Mouse (Mus musculus): ENCODE data around the gene Flot2. TPM values are rescaled to one million over a fixed set of nuclear protein-coding genes. Genes with fewer than 3 reads are reported as not detected.
"Not testable (repeated sequence)": the region's sequence is repeated elsewhere in the genome, so short reads cannot be mapped to it uniquely, and the experiment has no call there.

Flot2 gene
- total and polyA plus RNA-seq, 2 experiments, result 23.0 to 66.5 TPM

DNA sequence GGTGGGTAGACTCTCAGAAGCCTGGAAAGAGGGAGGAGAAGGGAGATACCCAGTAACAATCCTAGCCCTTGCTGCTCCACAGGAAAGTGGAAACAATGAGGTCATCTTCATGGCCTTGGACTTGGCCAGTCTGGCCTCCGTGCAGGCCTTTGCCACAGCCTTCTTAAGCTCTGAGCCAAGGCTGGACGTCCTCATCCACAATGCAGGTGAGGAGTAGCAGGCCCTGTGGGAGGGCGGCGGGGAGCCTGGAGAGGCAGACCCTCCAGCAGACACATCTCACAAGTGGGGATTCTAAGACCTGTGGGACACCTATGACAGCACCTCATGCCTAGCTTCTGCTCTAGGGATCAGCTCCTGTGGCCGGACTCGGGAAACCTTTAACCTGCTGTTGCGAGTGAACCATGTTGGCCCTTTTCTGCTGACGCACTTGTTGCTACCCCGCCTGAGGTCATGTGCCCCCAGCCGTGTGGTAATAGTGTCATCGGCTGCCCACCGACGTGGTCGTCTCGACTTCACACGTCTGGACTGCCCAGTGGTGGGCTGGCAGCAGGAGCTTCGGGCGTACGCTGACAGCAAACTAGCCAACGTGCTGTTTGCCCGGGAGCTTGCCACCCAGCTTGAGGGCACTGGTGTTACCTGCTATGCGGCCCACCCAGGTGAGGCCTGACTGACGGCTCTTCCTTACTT lies 3.7 kb upstream of the Flot2 start:
- TF ChIP-seq POLR2A (IDR thresholded peaks at IDR 0.05; ENCODE audit: extremely low read depth, insufficient read depth, low read length), result no peak
- no peak for TF ChIP-seq CTCF (IDR thresholded peaks at IDR 0.05; ENCODE audit: low read depth, low read length)
- no peaks in the 10 kb centered on the region for H3K27me3 ChIP-seq (ENCODE audit: control insufficient read depth, insufficient read depth, low read length)
- no peak overlapping the region for H3K9ac ChIP-seq (ENCODE audit: low read depth, low read length)
- no peak overlapping the region for H3K4me3 ChIP-seq (ENCODE audit: insufficient read depth, low read depth, low read length)
- no peak overlapping the region for H3K27ac ChIP-seq (replicated peaks; ENCODE audit: insufficient read depth, low read depth, low read length)
- H3K36me3 ChIP-seq (ENCODE audit: control insufficient read depth, insufficient read depth, low read length), result peaks cover 1% of the 10 kb centered on the region; the same call in 1 of the 2 replicates
- WGBS, result 92% methylated on average over 23 of the region's 23 CpGs
- peaks cover 16% of the 10 kb centered on the region for H3K4me1 ChIP-seq (ENCODE audit: control insufficient read depth, insufficient read depth, low read length)
- H3K79me2 ChIP-seq (ENCODE audit: control insufficient read depth, insufficient read depth, low read length), result peaks cover 2% of the 10 kb centered on the region; the same call in 1 of the 2 replicates
- no peak for DNase-seq (ENCODE audit: extremely low read depth, low read depth, low spot score)

- no peak for TF ChIP-seq CTCF (IDR thresholded peaks at IDR 0.05; ENCODE audit: low read depth, low read length)
- no peak for TF ChIP-seq POLR2A (IDR thresholded peaks at IDR 0.05; ENCODE audit: extremely low read depth, insufficient read depth, low read length)
- H3K36me3 ChIP-seq (ENCODE audit: control insufficient read depth, insufficient read depth, low read length), result no peaks in the 10 kb centered on the region
- H3K27me3 ChIP-seq (ENCODE audit: control insufficient read depth, insufficient read depth, low read length), result no peaks in the 10 kb centered on the region
- no peak for DNase-seq (ENCODE audit: extremely low read depth, low read depth, low spot score)
- H3K27ac ChIP-seq (replicated peaks; ENCODE audit: insufficient read depth, low read depth, low read length), result no peak overlapping the region
- peaks cover 2% of the 10 kb centered on the region; the same call in 1 of the 2 replicates for H3K79me2 ChIP-seq (ENCODE audit: control insufficient read depth, insufficient read depth, low read length)
- H3K4me1 ChIP-seq (ENCODE audit: control insufficient read depth, insufficient read depth, low read length), result peaks cover 10% of the 10 kb centered on the region
- WGBS, result 86% methylated on average over 10 of the region's 10 CpGs
- no peak overlapping the region for H3K9ac ChIP-seq (ENCODE audit: low read depth, low read length)
- no peak overlapping the region for H3K4me3 ChIP-seq (ENCODE audit: insufficient read depth, low read depth, low read length)
Measured at GRCm38 (mm10) chr11:78036791-78037190, 940 bp upstream of the Flot2 start.

- H3K9ac ChIP-seq (ENCODE audit: low read depth, low read length), result no peak overlapping the region
- DNase-seq (ENCODE audit: extremely low read depth, low read depth, low spot score), result no peak
- WGBS, result 77% methylated on average over 2 of the region's 2 CpGs
Measured at GRCm38 (mm10) chr11:78040878-78041277, 3.1 kb downstream of the Flot2 start.

DNA sequence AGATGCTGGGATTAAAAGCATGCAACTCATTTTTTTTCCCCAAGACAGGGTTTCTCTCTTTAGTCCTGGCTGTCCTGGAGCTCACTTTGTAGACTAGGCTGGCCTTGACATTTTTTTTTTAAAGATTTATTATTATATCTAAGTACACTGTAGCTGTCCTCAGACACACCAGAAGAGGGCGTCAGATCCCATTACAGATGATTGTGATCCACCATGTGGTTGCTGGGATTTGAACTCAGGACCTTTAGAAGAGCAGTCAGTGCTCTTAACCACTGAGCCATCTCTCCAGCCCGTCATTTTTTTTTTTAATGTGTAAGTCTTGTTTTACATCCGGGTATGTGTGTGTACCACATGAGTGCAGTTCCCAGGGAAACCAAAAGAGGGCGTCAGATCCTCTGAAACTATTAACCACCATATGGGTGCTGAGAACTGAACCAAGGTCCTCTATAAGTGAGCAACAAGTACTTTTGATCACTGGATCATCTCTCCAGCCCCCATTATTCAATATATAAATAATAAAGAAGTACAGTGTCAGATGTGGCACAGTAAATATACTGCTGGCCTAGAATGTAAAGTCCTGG lies 4.6 kb downstream of the Flot2 start:
- not testable (repeated sequence) for H3K9ac ChIP-seq (ENCODE audit: low read depth, low read length); H3K4me3 ChIP-seq (ENCODE audit: insufficient read depth, low read depth, low read length); H3K27ac ChIP-seq (replicated peaks; ENCODE audit: insufficient read depth, low read depth, low read length); H3K36me3 ChIP-seq (ENCODE audit: control insufficient read depth, insufficient read depth, low read length); H3K27me3 ChIP-seq (ENCODE audit: control insufficient read depth, insufficient read depth, low read length); H3K79me2 ChIP-seq (ENCODE audit: control insufficient read depth, insufficient read depth, low read length); DNase-seq (ENCODE audit: extremely low read depth, low read depth, low spot score)
- WGBS, result 95% methylated on average over 4 of the region's 4 CpGs
- H3K4me1 ChIP-seq (ENCODE audit: control insufficient read depth, insufficient read depth, low read length), result peaks cover 11% of the 10 kb centered on the region

More at GRCm38 (mm10) chr11:78040878-78041277, 3.1 kb downstream of the Flot2 start:
- no peaks in the 10 kb centered on the region for H3K27me3 ChIP-seq (ENCODE audit: control insufficient read depth, insufficient read depth, low read length)
- H3K27ac ChIP-seq (replicated peaks; ENCODE audit: insufficient read depth, low read depth, low read length), result no peak overlapping the region
- no peak overlapping the region for H3K4me3 ChIP-seq (ENCODE audit: insufficient read depth, low read depth, low read length)
- H3K36me3 ChIP-seq (ENCODE audit: control insufficient read depth, insufficient read depth, low read length), result no peaks in the 10 kb centered on the region
- H3K4me1 ChIP-seq (ENCODE audit: control insufficient read depth, insufficient read depth, low read length), result peaks cover 11% of the 10 kb centered on the region
- peaks cover 2% of the 10 kb centered on the region; the same call in 1 of the 2 replicates for H3K79me2 ChIP-seq (ENCODE audit: control insufficient read depth, insufficient read depth, low read length)
- no peak for TF ChIP-seq CTCF (IDR thresholded peaks at IDR 0.05; ENCODE audit: low read depth, low read length)
- TF ChIP-seq POLR2A (IDR thresholded peaks at IDR 0.05; ENCODE audit: extremely low read depth, insufficient read depth, low read length), result no peak

- no peak overlapping the region for H3K4me3 ChIP-seq (ENCODE audit: insufficient read depth, low read depth, low read length)
- H3K79me2 ChIP-seq (ENCODE audit: control insufficient read depth, insufficient read depth, low read length), result no peaks in the 10 kb centered on the region; the same call in 1 of the 2 replicates
- peaks cover 6% of the 10 kb centered on the region; the same call in 1 of the 2 replicates for H3K4me1 ChIP-seq (ENCODE audit: control insufficient read depth, insufficient read depth, low read length)
- peak; percentile 96 for DNase-seq (ENCODE audit: extremely low read depth, low read depth, low spot score)
- peak overlapping the region; percentile 41 for H3K27ac ChIP-seq (replicated peaks; ENCODE audit: insufficient read depth, low read depth, low read length)
- no peaks in the 10 kb centered on the region for H3K27me3 ChIP-seq (ENCODE audit: control insufficient read depth, insufficient read depth, low read length)
- no peak overlapping the region for H3K9ac ChIP-seq (ENCODE audit: low read depth, low read length)
- 5% methylated on average over 5 of the region's 5 CpGs for WGBS
- no peaks in the 10 kb centered on the region for H3K36me3 ChIP-seq (ENCODE audit: control insufficient read depth, insufficient read depth, low read length)
- no peak for TF ChIP-seq POLR2A (IDR thresholded peaks at IDR 0.05; ENCODE audit: extremely low read depth, insufficient read depth, low read length)
- no peak for TF ChIP-seq CTCF (IDR thresholded peaks at IDR 0.05; ENCODE audit: low read depth, low read length)
Measured at GRCm38 (mm10) chr11:78044758-78045251, 7.1 kb downstream of the Flot2 start.

DNA sequence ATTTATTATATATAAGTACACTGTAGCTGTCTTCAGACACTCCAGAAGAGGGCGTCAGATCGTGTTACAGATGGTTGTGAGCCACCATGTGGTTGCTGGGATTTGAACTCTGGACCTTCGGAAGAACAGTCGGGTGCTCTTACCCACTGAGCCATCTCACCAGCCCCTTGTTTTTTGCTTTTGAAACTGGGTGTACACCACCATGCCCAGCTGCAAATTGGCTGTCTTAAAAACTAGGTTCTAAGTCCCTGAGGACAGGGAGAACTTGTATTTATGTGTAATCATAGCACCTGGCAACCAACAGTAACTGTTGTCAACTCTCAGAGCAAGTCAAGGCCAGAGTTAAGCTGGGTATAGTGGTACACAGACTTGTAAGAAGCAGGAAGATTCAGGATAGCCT lies 10.9 kb downstream of the Flot2 start:
- H3K4me1 ChIP-seq (ENCODE audit: control insufficient read depth, insufficient read depth, low read length); DNase-seq (ENCODE audit: extremely low read depth, low read depth, low spot score): not testable (repeated sequence)
- 91% methylated on average over 4 of the region's 4 CpGs for WGBS

More for the DNA sequence above, 10.9 kb downstream of the Flot2 start:
- H3K27me3 ChIP-seq (ENCODE audit: control insufficient read depth, insufficient read depth, low read length); H3K4me3 ChIP-seq (ENCODE audit: insufficient read depth, low read depth, low read length); H3K36me3 ChIP-seq (ENCODE audit: control insufficient read depth, insufficient read depth, low read length); H3K9ac ChIP-seq (ENCODE audit: low read depth, low read length); H3K27ac ChIP-seq (replicated peaks; ENCODE audit: insufficient read depth, low read depth, low read length); H3K79me2 ChIP-seq (ENCODE audit: control insufficient read depth, insufficient read depth, low read length): not testable (repeated sequence)
